Mouse (Mus musculus): ENCODE measurements around the gene Ccdc88a.

DNA sequence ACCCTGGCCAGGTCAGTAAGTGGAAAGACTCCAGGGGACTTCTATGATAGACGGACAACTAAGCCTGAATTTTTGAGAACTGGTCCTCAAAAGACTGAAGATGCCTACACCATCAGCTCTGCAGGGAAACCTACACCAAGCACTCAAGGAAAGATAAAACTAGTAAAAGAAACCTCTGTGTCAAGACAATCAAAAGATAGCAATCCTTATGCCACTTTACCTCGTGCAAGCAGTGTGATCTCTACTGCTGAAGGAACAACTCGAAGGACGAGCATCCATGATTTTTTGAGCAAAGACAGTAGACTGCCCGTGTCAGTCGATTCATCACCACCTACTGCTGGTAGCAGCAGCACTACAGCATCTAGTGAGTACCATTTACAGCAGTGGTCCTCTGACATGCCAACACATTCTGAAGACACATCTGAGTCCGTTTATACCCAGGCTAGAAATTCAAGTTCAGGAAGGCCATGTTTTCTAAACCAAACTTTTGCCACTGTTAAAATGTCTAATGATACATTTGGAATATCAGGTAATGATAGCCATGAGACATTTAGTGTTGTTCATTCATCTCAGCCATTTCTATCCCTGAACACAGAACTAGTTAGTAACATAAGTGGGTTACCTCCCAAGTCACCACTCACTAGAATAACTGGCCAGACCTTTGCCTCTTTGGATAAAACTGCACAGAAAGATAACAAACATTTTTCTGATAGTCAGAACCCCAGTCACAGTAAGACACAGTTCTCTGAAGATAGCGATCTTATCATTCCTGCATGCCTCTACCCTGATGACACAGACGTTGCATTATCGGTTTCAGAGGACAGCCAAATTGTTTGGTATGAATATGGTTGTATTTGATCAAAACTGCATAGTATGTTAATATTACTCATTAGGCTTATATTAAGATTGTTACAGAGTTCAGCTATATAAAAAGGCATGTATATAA lies 130.8 kb downstream of the Ccdc88a start:
- TF ChIP-seq CTCF (IDR thresholded peaks at IDR 0.05; ENCODE audit: borderline replicate concordance, insufficient read depth, low read depth, low read length) (no peak), POLR2A (IDR thresholded peaks at IDR 0.05; ENCODE audit: borderline replicate concordance, insufficient read depth, low read length) (no peak)
